ENCODE assay signal across 16 mouse cellular contexts in the genomic region with DNA sequence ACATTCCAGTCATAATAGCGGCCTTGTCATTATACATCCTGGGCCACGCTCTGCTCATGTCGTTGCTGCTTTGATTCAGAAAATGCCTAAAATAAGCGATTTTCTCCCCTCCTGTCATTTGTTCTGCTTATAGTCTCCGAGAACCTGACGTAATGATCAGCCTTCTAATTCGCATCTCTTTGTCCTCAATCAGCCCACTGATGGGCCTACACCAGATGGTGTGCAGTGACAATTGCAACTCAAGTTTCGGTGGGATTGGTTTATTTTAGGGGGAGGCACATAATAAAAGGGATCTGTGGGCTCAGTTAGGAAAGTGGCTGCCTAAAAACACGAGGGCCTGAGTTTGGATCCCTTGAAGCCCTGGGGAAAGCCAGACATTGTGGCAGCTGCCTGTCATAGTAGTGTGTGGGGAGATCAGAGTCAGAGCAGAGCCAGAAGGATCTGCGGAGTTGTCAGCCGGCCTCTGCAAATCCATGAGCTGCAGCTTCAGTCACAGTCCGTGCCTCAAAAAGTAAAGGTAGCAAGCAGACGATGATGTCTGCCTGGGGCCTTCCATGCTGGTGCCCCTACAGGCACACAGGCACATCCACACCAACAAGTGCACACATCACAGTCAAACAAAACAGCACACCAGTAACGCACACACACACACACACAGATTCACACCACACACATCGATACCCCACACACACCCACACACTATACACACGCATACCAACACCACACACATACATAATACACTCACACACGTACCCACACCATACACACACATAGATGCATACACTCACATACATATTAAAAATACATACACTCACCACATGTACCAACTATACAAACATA.
A peak's percentile ranks its signal among the peaks of the same experiment; 100 is the strongest.
DNase-seq lines count a peak whose midpoint lies in the region; ATAC-seq and TF ChIP-seq lines count a peak whose summit lies in the region.
"Had no signal": no experiment of that assay in that cellular context is flagged by ENCODE, and none has a peak within 500 bp of the region (broad histone marks: within the 10 kb centered on the region; RNA-seq: fewer than 3 reads in every experiment).

No protein-coding gene starts in this region.

- H3K9me3 ChIP-seq in forebrain, embryonic 14.5 days (replicated peaks; ENCODE audit: control insufficient read depth, low read length): no peaks in the 10 kb centered on the region
- no peaks in the 10 kb centered on the region for H3K9me3 ChIP-seq in hindbrain, embryonic 10.5 days
- no peaks in the 10 kb centered on the region for H3K9me3 ChIP-seq in midbrain, postnatal 0 days (ENCODE audit: low read length)
- H3K9me3 ChIP-seq: heart, embryonic 10.5 days; stomach, embryonic 15.5 days had no signal

- no peaks in the 10 kb centered on the region for H3K36me3 ChIP-seq in forebrain, embryonic 14.5 days (ENCODE audit: control insufficient read depth, insufficient read depth, low read length)
- no peaks in the 10 kb centered on the region for H3K36me3 ChIP-seq in hindbrain, embryonic 10.5 days
- H3K36me3 ChIP-seq in midbrain, postnatal 0 days (ENCODE audit: insufficient read depth, low read length): no peaks in the 10 kb centered on the region
- H3K36me3 ChIP-seq: heart, embryonic 10.5 days; stomach, embryonic 15.5 days had no signal

- H3K4me2 ChIP-seq in forebrain, embryonic 14.5 days (ENCODE audit: low read length): no peak overlapping the region
- no peak overlapping the region for H3K4me2 ChIP-seq in midbrain, postnatal 0 days (ENCODE audit: low read depth, low read length, poor library complexity, severe bottlenecking)
- H3K4me2 ChIP-seq: stomach, embryonic 15.5 days had no signal

- H3K4me1 ChIP-seq in forebrain, embryonic 14.5 days (ENCODE audit: control insufficient read depth, insufficient read depth, low read length): no peaks in the 10 kb centered on the region
- H3K4me1 ChIP-seq in hindbrain, embryonic 10.5 days (replicated peaks): no peaks in the 10 kb centered on the region
- H3K4me1 ChIP-seq in midbrain, postnatal 0 days (ENCODE audit: insufficient read depth, low read length): no peaks in the 10 kb centered on the region; the same call in 1 of the 2 replicates
- H3K4me1 ChIP-seq: heart, embryonic 10.5 days; stomach, embryonic 15.5 days had no signal

- H3K4me3 ChIP-seq in forebrain, embryonic 14.5 days (ENCODE audit: low read depth, low read length): no peak overlapping the region
- H3K4me3 ChIP-seq in hindbrain, embryonic 10.5 days: no peak overlapping the region
- no peak overlapping the region for H3K4me3 ChIP-seq in midbrain, postnatal 0 days (ENCODE audit: low read depth, low read length)
- H3K4me3 ChIP-seq: heart, embryonic 10.5 days; stomach, embryonic 15.5 days had no signal

- H3K27me3 ChIP-seq in forebrain, embryonic 14.5 days (replicated peaks; ENCODE audit: control insufficient read depth, insufficient read depth, low read length): no peaks in the 10 kb centered on the region
- H3K27me3 ChIP-seq in hindbrain, embryonic 10.5 days (ENCODE audit: insufficient read depth, poor library complexity, severe bottlenecking): no peaks in the 10 kb centered on the region
- H3K27me3 ChIP-seq in midbrain, postnatal 0 days (ENCODE audit: insufficient read depth, low read length): no peaks in the 10 kb centered on the region
- H3K27me3 ChIP-seq: stomach, embryonic 15.5 days had no signal

- H3K27ac ChIP-seq in forebrain, embryonic 14.5 days (ENCODE audit: low read depth, low read length): peak overlapping the region; percentile 39; the same call in 1 of the 2 replicates
- H3K27ac ChIP-seq in hindbrain, embryonic 10.5 days: peak overlapping the region; percentile 50
- H3K27ac ChIP-seq in midbrain, postnatal 0 days (ENCODE audit: low read depth, low read length): peak overlapping the region; percentile 62
- H3K27ac ChIP-seq: heart, embryonic 10.5 days; stomach, embryonic 15.5 days had no signal

- DNase-seq in forebrain, embryonic 14.5 days (ENCODE audit: low spot score): peak; percentile 50
- no peak for DNase-seq in hindbrain, embryonic 10.5 days (ENCODE audit: low spot score)
- peak; percentile 8 for DNase-seq in layer of hippocampus, adult 9-10 months (ENCODE audit: low spot score)
- DNase-seq in midbrain, postnatal 0 days (ENCODE audit: low spot score): peak; percentile 24
- DNase-seq in embryo, embryonic 10 days (ENCODE audit: low spot score): no peak
- no peak for DNase-seq in kidney, adult 18-20 months
- no peak for DNase-seq in adrenal gland, adult 2 months
- DNase-seq: adrenal gland, postnatal 14 days; cerebellum, adult 11-12 months; heart, postnatal 36 days; kidney, adult 2 months; lung, adult 2 months; right cerebral cortex, postnatal 25 days; thymus, postnatal 36 days had no signal

- TF ChIP-seq CTCF in midbrain, postnatal 0 days (IDR thresholded peaks at IDR 0.05): no peak

- 61% methylated on average over 17 of the region's 17 CpGs for WGBS in forebrain, embryonic 14.5 days
- WGBS in hindbrain, embryonic 10.5 days: 82% methylated on average over 17 of the region's 17 CpGs
- WGBS in midbrain, postnatal 0 days: 62% methylated on average over 17 of the region's 17 CpGs

- ATAC-seq in forebrain, embryonic 14.5 days: peak; percentile 69
- peak; percentile 34; the same call in 1 of the 2 replicates for ATAC-seq in midbrain, postnatal 0 days (ENCODE audit: low FRiP score)

- H3K9ac ChIP-seq in forebrain, embryonic 14.5 days (ENCODE audit: low read length): no peak overlapping the region
- H3K9ac ChIP-seq in midbrain, postnatal 0 days (replicated peaks; ENCODE audit: low read length, poor library complexity, severe bottlenecking): no peak overlapping the region
- H3K9ac ChIP-seq: stomach, embryonic 15.5 days had no signal

Comparison
In these comparisons a context has a peak if more than half of its experiments do, and no peak if none do; other contexts are left out.
1. DNase-seq: peak in forebrain, embryonic 14.5 days (single experiment), layer of hippocampus, adult 9-10 months (single experiment) and midbrain, postnatal 0 days (single experiment); none in hindbrain, embryonic 10.5 days (single experiment), embryo, embryonic 10 days (single experiment), kidney, adult 18-20 months (single experiment) and adrenal gland, adult 2 months (single experiment).
2. Peak in every context shown above with its lines, with median percentiles within 50 percentile points of each other: H3K27ac ChIP-seq.